15 mouse cellular contexts compared by ENCODE assay signal in the genomic region with DNA sequence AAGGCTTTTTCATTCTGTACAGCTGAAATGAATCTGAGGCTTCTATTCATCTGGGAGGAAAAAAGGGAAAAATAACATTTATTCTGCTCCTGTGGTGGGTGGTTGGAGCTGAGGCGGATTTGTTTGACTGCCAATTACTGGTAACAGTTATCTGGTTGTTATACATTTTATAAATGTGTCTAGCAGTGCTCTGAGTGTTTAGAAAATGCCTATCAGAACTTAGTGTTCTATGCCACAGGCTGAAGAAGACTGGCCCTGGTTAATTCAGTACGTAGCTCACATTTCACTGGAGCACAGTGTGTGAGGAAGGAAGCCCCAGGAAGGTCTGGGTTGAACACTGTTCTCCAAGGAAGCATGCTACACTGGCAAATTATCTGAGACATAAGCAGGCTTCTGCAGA.
DNase-seq lines count a peak whose midpoint lies in the region; ATAC-seq and TF ChIP-seq lines count a peak whose summit lies in the region.
"Had no signal": no experiment of that assay in that cellular context is flagged by ENCODE, and none has a peak within 500 bp of the region (broad histone marks: within the 10 kb centered on the region; RNA-seq: fewer than 3 reads in every experiment).

No protein-coding gene starts in this region.

- H3K27ac ChIP-seq in forebrain, embryonic 16.5 days (ENCODE audit: low read length): peak overlapping the region; percentile 12; the same call in 1 of the 2 replicates
- H3K27ac ChIP-seq in forebrain, embryonic 10.5 days: no peak overlapping the region
- H3K27ac ChIP-seq in midbrain, postnatal 0 days (ENCODE audit: low read depth, low read length): peak overlapping the region; percentile 51; the same call in 1 of the 2 replicates
- no peak overlapping the region for H3K27ac ChIP-seq in midbrain, embryonic 14.5 days (replicated peaks; ENCODE audit: low read depth, low read length)
- H3K27ac ChIP-seq: embryonic facial prominence, embryonic 15.5 days; stomach, embryonic 15.5 days had no signal

- intact Hi-C loops in heart, postnatal 36 days (cut with DNase I): no loop called here

- ATAC-seq in forebrain, embryonic 16.5 days: peak; percentile 50; the same call in 1 of the 2 replicates
- no peak for ATAC-seq in midbrain, postnatal 0 days (ENCODE audit: low FRiP score)
- ATAC-seq in midbrain, embryonic 14.5 days (ENCODE audit: low FRiP score, low TSS enrichment): no peak
- no peak for ATAC-seq in CD4-positive, CD25-positive, alpha-beta regulatory T cell, adult 4 months

- H3K4me2 ChIP-seq in forebrain, embryonic 16.5 days (ENCODE audit: low read length): no peak overlapping the region
- H3K4me2 ChIP-seq in midbrain, postnatal 0 days (ENCODE audit: low read depth, low read length, poor library complexity, severe bottlenecking): no peak overlapping the region
- no peak overlapping the region for H3K4me2 ChIP-seq in midbrain, embryonic 14.5 days (ENCODE audit: low read length)
- H3K4me2 ChIP-seq: embryonic facial prominence, embryonic 15.5 days; stomach, embryonic 15.5 days had no signal

- no peak overlapping the region for H3K4me3 ChIP-seq in forebrain, embryonic 16.5 days (replicated peaks; ENCODE audit: low read length)
- H3K4me3 ChIP-seq in forebrain, embryonic 10.5 days: no peak overlapping the region
- no peak overlapping the region for H3K4me3 ChIP-seq in midbrain, postnatal 0 days (ENCODE audit: low read depth, low read length)
- no peak overlapping the region for H3K4me3 ChIP-seq in midbrain, embryonic 14.5 days (replicated peaks; ENCODE audit: low read depth, low read length)
- H3K4me3 ChIP-seq: embryonic facial prominence, embryonic 15.5 days; megakaryocyte, embryonic 14.5 days; stomach, embryonic 15.5 days had no signal

- peaks cover 13% of the 10 kb centered on the region for H3K4me1 ChIP-seq in forebrain, embryonic 16.5 days (replicated peaks; ENCODE audit: control insufficient read depth, insufficient read depth, low read length)
- peaks cover 11% of the 10 kb centered on the region; the same call in 1 of the 2 replicates for H3K4me1 ChIP-seq in forebrain, embryonic 10.5 days
- no peaks in the 10 kb centered on the region for H3K4me1 ChIP-seq in midbrain, postnatal 0 days (ENCODE audit: insufficient read depth, low read length)
- no peaks in the 10 kb centered on the region for H3K4me1 ChIP-seq in midbrain, embryonic 14.5 days (ENCODE audit: control insufficient read depth, insufficient read depth, low read length)
- H3K4me1 ChIP-seq: megakaryocyte, embryonic 14.5 days; stomach, embryonic 15.5 days had no signal

- no peaks in the 10 kb centered on the region for H3K36me3 ChIP-seq in forebrain, embryonic 16.5 days (ENCODE audit: control insufficient read depth, insufficient read depth)
- H3K36me3 ChIP-seq in forebrain, embryonic 10.5 days (replicated peaks): no peaks in the 10 kb centered on the region
- H3K36me3 ChIP-seq in midbrain, postnatal 0 days (ENCODE audit: insufficient read depth, low read length): no peaks in the 10 kb centered on the region
- no peaks in the 10 kb centered on the region for H3K36me3 ChIP-seq in midbrain, embryonic 14.5 days (ENCODE audit: control insufficient read depth, insufficient read depth, low read length)
- H3K36me3 ChIP-seq: embryonic facial prominence, embryonic 15.5 days; stomach, embryonic 15.5 days had no signal

- H3K9ac ChIP-seq in forebrain, embryonic 16.5 days (replicated peaks; ENCODE audit: low read depth, low read length): no peak overlapping the region
- no peak overlapping the region for H3K9ac ChIP-seq in midbrain, postnatal 0 days (replicated peaks; ENCODE audit: low read length, poor library complexity, severe bottlenecking)
- H3K9ac ChIP-seq in midbrain, embryonic 14.5 days (replicated peaks; ENCODE audit: low read length): no peak overlapping the region
- H3K9ac ChIP-seq: embryonic facial prominence, embryonic 15.5 days; stomach, embryonic 15.5 days had no signal

- 37% methylated on average over 2 of the region's 2 CpGs for WGBS in forebrain, embryonic 16.5 days
- 78% methylated on average over 2 of the region's 2 CpGs for WGBS in forebrain, embryonic 10.5 days
- WGBS in midbrain, postnatal 0 days: 48% methylated on average over 2 of the region's 2 CpGs
- WGBS in midbrain, embryonic 14.5 days: 58% methylated on average over 2 of the region's 2 CpGs

- no peak for TF ChIP-seq CTCF in midbrain, postnatal 0 days (IDR thresholded peaks at IDR 0.05)

- no peaks in the 10 kb centered on the region for H3K27me3 ChIP-seq in forebrain, embryonic 16.5 days (replicated peaks; ENCODE audit: control insufficient read depth, insufficient read depth, low read length)
- no peaks in the 10 kb centered on the region for H3K27me3 ChIP-seq in forebrain, embryonic 10.5 days (ENCODE audit: poor library complexity, severe bottlenecking)
- no peaks in the 10 kb centered on the region for H3K27me3 ChIP-seq in midbrain, postnatal 0 days (ENCODE audit: insufficient read depth, low read length)
- H3K27me3 ChIP-seq in midbrain, embryonic 14.5 days (ENCODE audit: control insufficient read depth, insufficient read depth, low read length): no peaks in the 10 kb centered on the region
- H3K27me3 ChIP-seq: embryonic facial prominence, embryonic 15.5 days; megakaryocyte, embryonic 14.5 days; stomach, embryonic 15.5 days had no signal

- no peak for DNase-seq in forebrain, embryonic 10.5 days (ENCODE audit: extremely low spot score, low spot score)
- DNase-seq in midbrain, postnatal 0 days (ENCODE audit: low spot score): no peak
- no peak for DNase-seq in midbrain, embryonic 14.5 days
- peak; percentile 44 to 77 for DNase-seq in layer of hippocampus, postnatal 14 days (ENCODE audit: low spot score in 2 of 2)
- DNase-seq in heart, postnatal 36 days: no peak
- no peak for DNase-seq in cerebellum, adult 9-10 months
- DNase-seq: cerebellum, postnatal 14 days; heart, postnatal 10 days; kidney, adult 9 months; thymus, postnatal 36 days had no signal

- no peaks in the 10 kb centered on the region for H3K9me3 ChIP-seq in forebrain, embryonic 16.5 days (ENCODE audit: control insufficient read depth, low read length)
- H3K9me3 ChIP-seq in forebrain, embryonic 10.5 days: no peaks in the 10 kb centered on the region
- no peaks in the 10 kb centered on the region for H3K9me3 ChIP-seq in midbrain, postnatal 0 days (ENCODE audit: low read length)
- H3K9me3 ChIP-seq in midbrain, embryonic 14.5 days (ENCODE audit: control insufficient read depth, low read length): no peaks in the 10 kb centered on the region
- H3K9me3 ChIP-seq: embryonic facial prominence, embryonic 15.5 days; megakaryocyte, embryonic 14.5 days; stomach, embryonic 15.5 days had no signal

Comparison
In these comparisons a context has a peak if more than half of its experiments do, and no peak if none do; other contexts are left out.
1. H3K27ac ChIP-seq: peak in forebrain, embryonic 16.5 days (single experiment) and midbrain, postnatal 0 days (single experiment); none in forebrain, embryonic 10.5 days (single experiment) and midbrain, embryonic 14.5 days (single experiment).
2. DNase-seq: peak in layer of hippocampus, postnatal 14 days (2 of 2); none in forebrain, embryonic 10.5 days (single experiment), midbrain, postnatal 0 days (single experiment), midbrain, embryonic 14.5 days (single experiment), heart, postnatal 36 days (0 of 2) and cerebellum, adult 9-10 months (single experiment).